In the genomic region with DNA sequence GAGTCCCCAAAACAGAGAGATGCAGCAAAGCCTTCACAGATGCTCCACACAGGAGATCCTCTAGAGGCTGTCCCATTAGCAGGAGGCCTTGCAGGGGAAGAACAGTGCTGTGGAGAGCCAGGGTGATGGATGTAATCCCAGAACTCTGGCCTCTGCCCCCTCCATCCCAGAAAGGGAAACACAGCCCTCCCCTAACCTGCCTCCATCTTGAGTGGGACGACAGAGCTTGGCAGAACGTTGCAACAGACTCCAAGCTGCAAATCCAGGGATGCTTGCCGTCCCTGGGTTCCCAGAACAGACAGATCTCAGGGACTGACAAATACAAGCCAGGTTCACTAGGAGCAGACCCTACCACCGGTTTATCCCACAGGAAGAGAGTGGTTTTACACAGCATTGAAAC, we compare ENCODE assay signal across 12 mouse cellular contexts. TPM values are rescaled to one million over a fixed set of nuclear protein-coding genes. Genes with fewer than 3 reads are reported as not detected.
DNase-seq lines count a peak whose midpoint lies in the region; ATAC-seq and TF ChIP-seq lines count a peak whose summit lies in the region.
"Had no signal": no experiment of that assay in that cellular context is flagged by ENCODE, and none has a peak within 500 bp of the region (broad histone marks: within the 10 kb centered on the region; RNA-seq: fewer than 3 reads in every experiment).

No protein-coding gene starts in this region.

- no peak for ATAC-seq in hindbrain, embryonic 13.5 days (ENCODE audit: low FRiP score)
- no peak for ATAC-seq in hindbrain, embryonic 14.5 days (ENCODE audit: low FRiP score)
- ATAC-seq in liver, embryonic 12.5 days = no peak

- H3K36me3 ChIP-seq in hindbrain, embryonic 13.5 days = no peaks in the 10 kb centered on the region
- no peaks in the 10 kb centered on the region for H3K36me3 ChIP-seq in hindbrain, embryonic 14.5 days (replicated peaks; ENCODE audit: control insufficient read depth, insufficient read depth)
- H3K36me3 ChIP-seq in MEL (ENCODE audit: control insufficient read depth in 1 of 2, insufficient read depth in 2 of 2, low read length in 2 of 2) = peaks cover 0 to 24% of the 10 kb centered on the region in 2 experiments; a peak in 2 of 4 replicates
- H3K36me3 ChIP-seq in liver, embryonic 12.5 days = no peaks in the 10 kb centered on the region
- H3K36me3 ChIP-seq: forebrain, embryonic 12.5 days; limb, embryonic 13.5 days; neural tube, embryonic 15.5 days had no signal

- no peak overlapping the region for H3K4me2 ChIP-seq in hindbrain, embryonic 13.5 days
- no peak overlapping the region for H3K4me2 ChIP-seq in hindbrain, embryonic 14.5 days (replicated peaks)
- peak overlapping the region; percentile 61 for H3K4me2 ChIP-seq in liver, embryonic 12.5 days
- H3K4me2 ChIP-seq: forebrain, embryonic 12.5 days; neural tube, embryonic 15.5 days had no signal

- no peak for DNase-seq in hindbrain, embryonic 14.5 days (ENCODE audit: low spot score)
- peak; percentile 58 for DNase-seq in MEL (ENCODE audit: low read depth, low spot score)
- no peak for DNase-seq in left cerebral cortex, adult 11 months (ENCODE audit: low spot score)
- DNase-seq in gastrocnemius, adult 8-10 months (ENCODE audit: low spot score in 2 of 2) = no peak
- no peak for DNase-seq in B cell, adult 2 months

- no peak for TF ChIP-seq POLR2A in MEL (IDR thresholded peaks at IDR 0.05; ENCODE audit: control insufficient read depth in 1 of 2, insufficient read depth in 1 of 2, low read depth in 1 of 2, low read length in 2 of 2, poor library complexity in 1 of 2)
- TF ChIP-seq POLR2A in bone marrow, adult 2 months (IDR thresholded peaks at IDR 0.05; ENCODE audit: borderline replicate concordance, control insufficient read depth, low read depth, low read length) = no peak

- no peaks in the 10 kb centered on the region for H3K79me2 ChIP-seq in MEL (ENCODE audit: control insufficient read depth, insufficient read depth, low read length, poor library complexity)

- 74% methylated on average over 4 of the region's 4 CpGs for WGBS in hindbrain, embryonic 13.5 days
- 68% methylated on average over 4 of the region's 4 CpGs for WGBS in hindbrain, embryonic 14.5 days
- WGBS in bone marrow, adult 2 months = 41% methylated on average over 4 of the region's 4 CpGs
- WGBS in liver, embryonic 12.5 days (ENCODE audit: insufficient replicate concordance) = 46% methylated on average over 4 of the region's 4 CpGs

- no peak for TF ChIP-seq RAD21 in MEL (IDR thresholded peaks at IDR 0.05; ENCODE audit: low read depth, low read length)

- H3K4me1 ChIP-seq in hindbrain, embryonic 13.5 days (replicated peaks) = peaks cover 6% of the 10 kb centered on the region; the same call in 1 of the 2 replicates
- no peaks in the 10 kb centered on the region for H3K4me1 ChIP-seq in hindbrain, embryonic 14.5 days (replicated peaks; ENCODE audit: control insufficient read depth, insufficient read depth, low read length)
- peaks cover 6 to 26% of the 10 kb centered on the region in 2 experiments; a peak in 3 of 4 replicates for H3K4me1 ChIP-seq in MEL (ENCODE audit: control insufficient read depth in 1 of 2, insufficient read depth in 2 of 2, low read length in 2 of 2)
- peaks cover 3% of the 10 kb centered on the region for H3K4me1 ChIP-seq in bone marrow, adult 2 months (ENCODE audit: control insufficient read depth, insufficient read depth, low read length)
- peaks cover 44% of the 10 kb centered on the region for H3K4me1 ChIP-seq in liver, embryonic 12.5 days
- H3K4me1 ChIP-seq: neural tube, embryonic 15.5 days had no signal

- TF ChIP-seq CTCF in MEL (IDR thresholded peaks at IDR 0.05 in 2 of 3, conservative IDR thresholded peaks at IDR 0.05 in 1 of 3; ENCODE audit: control insufficient read depth in 1 of 3, insufficient read depth in 1 of 3, low read depth in 2 of 3, low read length in 3 of 3, poor library complexity in 1 of 3, severe bottlenecking in 1 of 3) = no peak
- no peak for TF ChIP-seq CTCF in bone marrow, adult 2 months (IDR thresholded peaks at IDR 0.05; ENCODE audit: control insufficient read depth, insufficient read depth, low read length)

- no peak for TF ChIP-seq EP300 in MEL (IDR thresholded peaks at IDR 0.05; ENCODE audit: low read depth in 1 of 2, low read length in 2 of 2)

- no peak overlapping the region for H3K27ac ChIP-seq in hindbrain, embryonic 13.5 days
- no peak overlapping the region for H3K27ac ChIP-seq in hindbrain, embryonic 14.5 days
- peak overlapping the region; percentile 86 for H3K27ac ChIP-seq in MEL (ENCODE audit: control insufficient read depth, low read depth, low read length)
- H3K27ac ChIP-seq in bone marrow, adult 2 months (ENCODE audit: control insufficient read depth, insufficient read depth, low read depth, low read length, poor library complexity) = peak overlapping the region; percentile 47; the same call in 1 of the 2 replicates
- H3K27ac ChIP-seq in liver, embryonic 12.5 days = peak overlapping the region; percentile 86
- H3K27ac ChIP-seq: forebrain, embryonic 12.5 days; hindbrain, postnatal 0 days; limb, embryonic 13.5 days; neural tube, embryonic 15.5 days had no signal

- no peak overlapping the region for H3K4me3 ChIP-seq in hindbrain, embryonic 13.5 days
- H3K4me3 ChIP-seq in hindbrain, embryonic 14.5 days (replicated peaks; ENCODE audit: low read length) = no peak overlapping the region
- H3K4me3 ChIP-seq in MEL (ENCODE audit: control insufficient read depth in 1 of 2, insufficient read depth in 1 of 2, low read depth in 2 of 2, low read length in 2 of 2) = peak overlapping the region; percentile 26 to 44
- H3K4me3 ChIP-seq in bone marrow, adult 2 months (replicated peaks; ENCODE audit: control insufficient read depth, low read depth, low read length) = no peak overlapping the region
- no peak overlapping the region; the same call in 1 of the 2 replicates for H3K4me3 ChIP-seq in liver, embryonic 12.5 days
- H3K4me3 ChIP-seq: forebrain, embryonic 12.5 days; limb, embryonic 13.5 days; neural tube, embryonic 15.5 days had no signal

- H3K27me3 ChIP-seq in hindbrain, embryonic 13.5 days = peaks cover 13% of the 10 kb centered on the region
- peaks cover 8% of the 10 kb centered on the region; the same call in 1 of the 2 replicates for H3K27me3 ChIP-seq in hindbrain, embryonic 14.5 days (ENCODE audit: control insufficient read depth, insufficient read depth, low read length)
- no peaks in the 10 kb centered on the region for H3K27me3 ChIP-seq in MEL (ENCODE audit: control insufficient read depth in 1 of 2, insufficient read depth in 2 of 2, low read length in 2 of 2)
- H3K27me3 ChIP-seq in liver, embryonic 12.5 days (replicated peaks) = peaks cover 24% of the 10 kb centered on the region
- H3K27me3 ChIP-seq: limb, embryonic 13.5 days had no signal

- no peaks in the 10 kb centered on the region for H3K9me3 ChIP-seq in hindbrain, embryonic 13.5 days
- no peaks in the 10 kb centered on the region for H3K9me3 ChIP-seq in hindbrain, embryonic 14.5 days (ENCODE audit: control insufficient read depth, low read length)
- H3K9me3 ChIP-seq in MEL (replicated peaks; ENCODE audit: insufficient read depth, low read length) = no peaks in the 10 kb centered on the region
- no peaks in the 10 kb centered on the region for H3K9me3 ChIP-seq in liver, embryonic 12.5 days (replicated peaks)
- H3K9me3 ChIP-seq: forebrain, embryonic 12.5 days; limb, embryonic 13.5 days; neural tube, embryonic 15.5 days had no signal

- H3K9ac ChIP-seq in hindbrain, embryonic 13.5 days = peak overlapping the region; percentile 24; the same call in 1 of the 2 replicates
- no peak overlapping the region for H3K9ac ChIP-seq in hindbrain, embryonic 14.5 days
- peak overlapping the region; percentile 62 for H3K9ac ChIP-seq in MEL (ENCODE audit: control insufficient read depth, low read depth, low read length, poor library complexity, severe bottlenecking)
- peak overlapping the region; percentile 52 for H3K9ac ChIP-seq in liver, embryonic 12.5 days
- H3K9ac ChIP-seq: forebrain, embryonic 12.5 days; limb, embryonic 13.5 days; neural tube, embryonic 15.5 days had no signal

TF ChIP-seq in MEL, 35 proteins besides CTCF, POLR2A, EP300 and RAD21:
- TF ChIP-seq JUND (IDR thresholded peaks at IDR 0.05; ENCODE audit: low read depth, low read length) = no peak
- TF ChIP-seq NELFE (IDR thresholded peaks at IDR 0.05; ENCODE audit: low read depth, low read length) = no peak

RNA-seq across cellular contexts. Expression of a gene that starts 51.8 kb away (rescaled TPM):
- 8.4 and 9.2 TPM in 2 replicates for polyA plus RNA-seq in hindbrain, embryonic 13.5 days (2015; fragmentation: Nextera tagmentation; extraction: Ambion mirVana)
- 9.2 and 11.7 TPM in 2 replicates for polyA plus RNA-seq in hindbrain, embryonic 14.5 days (2014; fragmentation: Nextera tagmentation; extraction: Ambion mirVana)
- 0.27 and 0.62 TPM in 2 replicates for total RNA-seq in MEL (2012; rRNA removed)
- under 1 TPM in 1 of 2 experiments, not detected in 1; 0.78 TPM for polyA plus RNA-seq in MEL (2012; ENCODE audit: insufficient read depth in 1 of 2, insufficient read length in 2 of 2, low read depth in 1 of 2, low replicate concordance in 2 of 2, missing spikeins in 1 of 2)
- polyA plus RNA-seq in bone marrow, adult 2 months (2011; ENCODE audit: insufficient read depth, insufficient read length, low replicate concordance, missing spikeins) = 4.1 TPM in 1 of 2 replicates, not detected in the other
- polyA plus RNA-seq in liver, embryonic 12.5 days (2016; fragmentation: Nextera tagmentation; extraction: Ambion mirVana) = 11.3 and 12.3 TPM in 2 replicates
- under 1 TPM in 3 of 4 experiments, not detected in 1; 0.36 to 0.70 (median 0.68) TPM for total RNA-seq in gastrocnemius, adult 8-10 months (2022)

Comparison
In these comparisons a context has a peak if more than half of its experiments do, and no peak if none do; other contexts are left out.
1. H3K27ac ChIP-seq: peak in MEL (single experiment), bone marrow, adult 2 months (single experiment) and liver, embryonic 12.5 days (single experiment); none in hindbrain, embryonic 13.5 days (single experiment) and hindbrain, embryonic 14.5 days (single experiment).
2. H3K4me3 ChIP-seq: peak in MEL (2 of 2); none in hindbrain, embryonic 13.5 days (single experiment), hindbrain, embryonic 14.5 days (single experiment), bone marrow, adult 2 months (single experiment) and liver, embryonic 12.5 days (single experiment).